Mouse (Mus musculus): ENCODE measurements around the gene Ces1e.

Gene Ces1e

DNA sequence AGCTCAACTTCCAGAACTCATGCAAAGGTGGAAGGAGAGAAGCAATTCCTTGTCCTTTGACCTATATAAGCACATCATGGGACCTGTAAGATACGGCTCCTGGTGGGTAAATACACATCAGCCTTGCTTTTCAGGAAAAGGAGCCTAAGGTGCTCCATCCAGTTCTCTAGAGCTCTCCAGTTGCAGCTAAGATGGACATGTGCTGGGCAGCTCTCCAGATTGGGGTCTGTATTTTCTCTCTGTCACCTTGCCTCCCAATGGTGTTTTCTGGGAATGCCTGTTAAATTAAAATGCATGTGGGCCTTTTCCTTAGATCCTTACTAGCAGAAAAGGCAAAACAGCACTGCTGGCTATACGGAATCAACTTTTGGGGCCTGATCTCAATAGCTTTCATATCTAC, 54.9 kb downstream of the Ces1e start:
- no peak for DNase-seq (ENCODE audit: low spot score)

DNA sequence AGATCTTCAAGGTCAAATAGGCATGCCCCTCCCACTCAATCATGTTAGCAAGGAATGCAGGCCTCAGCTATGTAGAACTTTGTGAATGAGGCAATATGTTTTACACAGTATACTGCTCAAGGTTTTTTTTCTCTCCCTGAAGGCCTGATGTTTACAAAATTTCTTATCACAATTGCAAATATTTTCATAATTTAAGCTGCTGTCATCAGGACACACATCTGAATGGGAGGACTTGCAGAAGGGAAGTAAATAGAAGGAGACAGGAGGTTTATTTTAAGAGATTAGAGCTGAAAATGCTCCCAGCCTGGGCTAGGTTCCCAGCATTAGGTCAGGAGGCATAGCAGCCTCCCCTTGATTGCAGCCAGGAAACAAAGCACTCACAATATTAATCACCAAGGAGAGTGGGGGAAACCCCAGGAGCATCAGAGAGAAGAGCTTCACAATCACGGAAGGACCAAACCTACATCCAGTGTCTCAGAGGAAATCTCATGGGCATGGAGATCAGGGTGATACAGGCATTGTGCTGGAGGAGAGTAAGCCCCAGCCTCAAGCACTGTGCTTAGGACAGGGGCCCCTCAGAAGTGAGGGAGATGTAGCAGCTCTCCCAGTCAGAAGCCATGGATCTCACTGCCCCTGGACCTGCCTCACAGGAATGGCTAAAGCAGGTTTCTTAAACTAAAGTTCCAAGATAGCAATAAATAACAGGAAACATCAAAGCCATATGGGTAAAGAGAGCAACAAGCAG, 57.4 kb downstream of the Ces1e start:
- DNase-seq (ENCODE audit: low spot score): peak; percentile 7

DNA sequence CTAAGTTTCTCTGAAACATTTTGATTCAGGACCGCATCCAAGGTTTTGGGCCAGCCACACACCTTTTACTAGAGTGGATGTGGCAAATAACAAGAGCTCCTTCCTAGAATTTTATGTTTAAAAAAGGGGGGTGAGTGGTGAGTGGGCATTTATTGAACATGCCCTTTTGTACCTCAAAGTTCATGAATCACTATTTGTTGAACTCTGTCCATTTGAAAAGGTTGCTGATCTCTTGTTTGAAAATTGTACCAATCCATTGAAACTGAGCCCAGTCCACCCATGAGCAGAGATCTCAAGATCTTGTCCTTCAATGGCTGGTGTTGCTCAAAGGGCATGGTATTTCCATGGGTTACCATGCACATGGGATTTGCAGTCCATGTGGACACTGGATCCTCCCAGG, 66.1 kb downstream of the Ces1e start:
- DNase-seq (ENCODE audit: low spot score): no peak

DNA sequence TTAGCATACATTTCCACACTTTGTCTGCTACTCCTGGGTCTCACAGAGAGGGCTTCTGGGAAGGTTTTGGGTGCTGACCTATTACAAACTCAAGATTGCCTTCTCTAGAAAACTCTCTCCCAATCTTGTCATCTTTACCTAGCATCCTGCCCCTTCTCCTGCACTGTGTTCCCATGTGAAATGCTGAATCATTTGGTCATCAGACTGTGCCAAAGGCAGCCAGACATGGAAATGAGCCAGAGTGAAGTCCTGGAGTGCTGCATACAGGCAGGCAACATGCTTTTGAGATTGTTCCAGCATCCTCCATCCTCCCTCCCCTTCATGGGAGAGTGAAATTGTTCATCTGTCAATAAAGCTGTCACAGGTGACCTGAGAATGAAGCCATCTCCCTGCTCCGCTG, 78.0 kb downstream of the Ces1e start:
- DNase-seq (ENCODE audit: low spot score): no peak
